Mouse (Mus musculus) layer of hippocampus, postnatal 10 days (tissue): ENCODE measurements around the gene Adgrv1. TPM values are rescaled to one million over a fixed set of nuclear protein-coding genes. Genes with fewer than 3 reads are reported as not detected.

Experiments used
- DNase-seq, 2 experiments: peaks; one replicate each; pipeline ENCODE4 v3.0.0; 2021; ENCODE audit warnings: low spot score in 2 of 2
- total RNA-seq, 2 experiments: library from RNA; stranded (reverse); gene quantifications; 2 replicates each; pipeline ENCODE4 v1.2.3; 2021

Adgrv1 gene
- total RNA-seq, 2 experiments from 2014 or later = 5.9 to 6.0 TPM

GRCm38 (mm10) chr13:81155322-81155721 lies 477.6 kb downstream of the Adgrv1 start:
- DNase-seq = peak; percentile 41 to 64

DNA sequence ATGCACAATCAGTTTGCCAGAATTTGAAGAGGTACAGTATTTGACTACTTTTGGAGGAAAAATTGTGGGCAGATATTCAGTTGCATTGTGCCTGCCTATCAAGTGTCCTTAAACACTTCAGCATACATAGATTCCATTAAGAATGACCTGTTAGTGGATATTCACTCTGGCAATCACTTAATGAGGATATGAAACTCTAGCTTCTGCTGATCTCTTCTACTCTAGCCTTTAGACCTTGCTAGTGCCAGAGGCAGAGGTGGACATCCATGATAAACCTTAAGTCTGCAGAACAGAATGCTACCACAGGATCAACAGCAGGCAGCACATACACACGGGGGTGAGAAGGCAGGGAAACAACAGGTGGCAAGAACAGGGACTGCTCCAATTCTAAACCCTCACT lies 488.5 kb downstream of the Adgrv1 start:
- no peak for DNase-seq

DNA sequence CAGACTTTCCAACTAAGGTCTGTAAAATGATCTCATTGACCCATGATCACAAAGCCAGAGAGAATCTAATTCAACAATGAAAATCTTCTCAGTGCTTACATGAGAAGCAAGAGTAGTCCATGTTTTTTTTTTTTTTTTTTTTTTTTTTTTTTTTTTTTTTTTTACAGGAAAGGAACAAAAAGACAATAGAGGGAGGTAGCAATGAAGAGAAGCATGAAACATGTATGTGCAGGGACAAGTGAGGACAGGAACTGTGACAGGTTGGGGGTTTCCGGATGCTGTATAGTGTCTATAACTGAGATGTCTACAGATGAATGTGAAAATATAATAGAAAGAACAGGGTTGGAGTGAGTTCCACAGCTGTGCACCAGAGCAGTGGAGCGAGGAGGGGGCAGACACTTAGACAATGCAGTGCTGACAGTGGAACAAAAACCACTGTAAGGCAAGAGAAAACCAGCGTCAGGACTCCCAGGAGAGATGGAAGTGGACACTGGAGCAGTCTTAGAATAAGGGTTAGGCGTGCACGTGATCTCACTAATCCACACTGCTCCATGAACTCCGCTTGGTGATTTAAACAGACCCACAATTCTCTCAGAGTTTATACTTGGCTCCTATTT lies 490.6 kb downstream of the Adgrv1 start:
- DNase-seq = no peak

- DNase-seq = peak; percentile 12 to 20
Observed at GRCm38 (mm10) chr13:81136652-81137422, 496.1 kb downstream of the Adgrv1 start.

GRCm38 (mm10) chr13:81135953-81136352 lies 497.0 kb downstream of the Adgrv1 start:
- peak in 1 of 2 experiments; percentile 19 for DNase-seq

DNA sequence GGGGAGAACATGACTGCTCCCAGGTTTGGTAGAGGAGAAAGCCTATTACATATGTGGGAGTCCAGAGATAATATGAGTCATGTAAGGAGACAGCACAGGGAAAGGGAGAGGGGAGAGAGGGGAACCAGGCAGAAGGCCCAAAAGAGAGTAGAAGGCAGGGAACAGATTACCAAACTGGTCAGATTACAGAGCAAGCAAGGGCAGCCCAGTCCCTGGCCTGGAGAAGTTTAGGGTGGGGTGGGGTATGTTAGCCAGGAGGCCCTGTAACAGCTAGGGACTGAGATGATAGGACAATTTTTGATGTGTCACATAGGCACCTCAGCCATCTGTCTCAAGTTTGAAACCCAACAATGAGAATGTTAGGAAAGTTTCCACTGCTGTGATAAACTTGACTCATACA lies 498.5 kb downstream of the Adgrv1 start:
- DNase-seq = no peak

- no peak for DNase-seq
Observed at GRCm38 (mm10) chr13:81133336-81133735, 499.6 kb downstream of the Adgrv1 start.

DNA sequence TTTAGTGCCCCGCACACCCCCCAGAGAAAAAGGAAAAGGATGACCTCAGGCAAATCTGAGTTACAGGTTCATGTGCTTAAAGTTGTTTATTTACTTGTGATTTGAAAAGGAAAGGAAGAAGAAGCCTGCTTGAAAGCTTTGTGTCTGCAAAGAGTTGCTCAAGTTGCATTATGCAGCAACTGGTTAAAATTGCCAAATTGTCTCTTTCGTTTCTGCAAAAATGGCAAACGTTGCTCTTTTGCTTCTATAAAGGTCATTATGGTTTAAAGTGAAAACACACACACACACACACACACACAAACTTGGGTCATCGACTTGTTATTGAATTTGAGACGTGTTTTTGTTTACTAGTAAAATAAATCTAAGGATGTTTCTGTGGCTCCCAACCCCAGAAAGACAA lies 500.3 kb downstream of the Adgrv1 start:
- DNase-seq = no peak

- DNase-seq = no peak
Observed at GRCm38 (mm10) chr13:81131860-81132259, 501.1 kb downstream of the Adgrv1 start.

DNA sequence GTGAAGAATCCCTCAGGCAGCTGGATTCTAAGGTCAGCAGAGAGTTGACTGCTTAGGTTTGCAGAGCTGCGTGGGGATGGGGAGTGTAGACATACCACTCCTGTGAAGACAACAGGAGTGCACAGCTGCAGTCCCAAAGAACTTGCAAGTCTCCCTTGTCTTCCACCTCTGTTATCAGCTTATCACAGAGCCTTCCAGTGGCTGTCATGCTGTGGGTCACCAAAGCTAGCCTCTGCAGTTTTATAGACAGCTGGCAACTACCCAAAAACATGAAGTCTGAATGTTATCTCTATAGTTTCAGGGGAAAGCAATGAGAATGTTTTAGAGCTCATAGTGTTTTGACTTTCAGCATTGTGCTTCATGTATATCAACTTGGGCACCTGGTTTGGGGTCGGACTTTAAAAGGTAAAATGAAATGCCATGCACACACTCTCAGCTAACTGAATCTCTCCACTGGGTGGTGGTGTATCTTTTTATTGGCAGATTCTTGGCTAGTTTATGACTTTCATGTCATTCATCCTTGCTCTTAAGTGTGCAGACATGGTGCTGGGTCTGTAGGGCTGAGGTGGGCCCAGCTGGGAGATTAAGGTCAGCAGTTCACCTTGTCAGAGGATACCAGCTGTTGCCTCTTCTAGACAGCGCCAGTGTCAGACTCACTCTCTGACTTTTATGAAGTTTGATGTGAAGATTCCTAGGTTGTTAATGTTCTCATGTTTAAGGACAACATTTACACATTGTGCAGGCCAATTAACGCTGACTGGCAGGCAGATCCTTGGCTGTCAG lies 502.0 kb downstream of the Adgrv1 start:
- no peak for DNase-seq

DNA sequence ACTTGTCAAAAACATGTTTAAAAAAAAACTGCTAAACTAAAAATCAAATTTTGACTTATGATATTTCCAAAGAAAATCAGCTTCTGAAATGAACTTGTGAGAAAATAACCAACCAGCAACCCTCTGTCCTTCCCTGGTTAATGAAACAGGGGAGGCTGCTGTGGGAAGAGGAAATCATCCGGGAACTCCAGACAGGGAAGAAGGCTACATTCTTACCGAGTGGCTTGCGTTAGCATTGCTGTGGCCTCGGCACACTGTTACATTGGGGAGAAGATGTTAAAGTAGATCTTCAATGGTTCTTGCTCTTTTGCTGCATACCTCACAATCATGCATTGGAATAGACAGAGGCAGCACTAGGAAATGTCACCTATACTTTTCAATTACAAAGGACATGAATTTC lies 507.1 kb downstream of the Adgrv1 start:
- DNase-seq = no peak

DNA sequence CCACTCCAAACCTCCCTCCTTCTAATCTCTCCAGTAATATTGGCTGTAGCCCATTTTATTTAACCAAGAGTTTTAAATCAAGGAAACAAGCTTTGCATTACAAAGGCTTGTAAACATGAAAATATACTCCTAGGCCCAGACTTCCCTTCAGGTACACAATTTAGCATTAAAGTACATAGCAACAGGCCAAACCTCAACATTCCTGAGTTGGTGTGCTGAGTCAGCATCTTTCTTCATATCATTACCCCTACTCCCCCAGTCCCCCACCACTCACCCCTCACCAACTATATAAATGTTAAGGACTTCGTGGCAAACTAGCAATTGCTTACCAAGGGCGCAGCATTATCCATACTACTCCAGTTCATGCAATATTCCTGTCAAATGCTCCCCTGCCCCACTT lies 510.7 kb downstream of the Adgrv1 start:
- DNase-seq = no peak

DNA sequence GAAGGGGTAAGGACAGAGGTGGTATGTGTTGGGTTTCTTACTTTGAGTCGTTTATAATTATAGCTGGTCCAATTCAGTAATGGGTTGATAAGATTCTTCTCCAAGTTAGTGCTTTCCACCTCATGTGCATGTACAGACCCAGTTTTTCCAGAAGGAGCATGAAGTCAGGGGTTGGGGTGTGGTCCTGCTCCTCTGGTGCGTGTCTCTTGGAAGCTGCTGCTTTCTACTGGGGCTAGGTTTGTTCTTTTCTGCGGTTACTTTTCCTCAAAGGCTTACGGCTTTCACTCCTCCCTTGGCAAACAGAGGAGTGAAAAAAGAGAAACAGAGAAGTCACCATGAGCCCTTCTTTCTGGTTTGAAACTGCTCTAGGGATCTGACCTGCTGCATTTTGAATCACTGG lies 522.5 kb downstream of the Adgrv1 start:
- DNase-seq = no peak

GRCm38 (mm10) chr13:81109676-81110075 lies 523.3 kb downstream of the Adgrv1 start:
- no peak for DNase-seq

- DNase-seq = no peak
Observed at GRCm38 (mm10) chr13:81108526-81109302, 524.2 kb downstream of the Adgrv1 start.

GRCm38 (mm10) chr13:81107436-81107835 lies 525.5 kb downstream of the Adgrv1 start:
- no peak for DNase-seq

- DNase-seq = no peak
Observed at GRCm38 (mm10) chr13:81103794-81104193, 529.2 kb downstream of the Adgrv1 start.

- DNase-seq = no peak
Observed at GRCm38 (mm10) chr13:81096424-81096823, 536.5 kb downstream of the Adgrv1 start.

DNA sequence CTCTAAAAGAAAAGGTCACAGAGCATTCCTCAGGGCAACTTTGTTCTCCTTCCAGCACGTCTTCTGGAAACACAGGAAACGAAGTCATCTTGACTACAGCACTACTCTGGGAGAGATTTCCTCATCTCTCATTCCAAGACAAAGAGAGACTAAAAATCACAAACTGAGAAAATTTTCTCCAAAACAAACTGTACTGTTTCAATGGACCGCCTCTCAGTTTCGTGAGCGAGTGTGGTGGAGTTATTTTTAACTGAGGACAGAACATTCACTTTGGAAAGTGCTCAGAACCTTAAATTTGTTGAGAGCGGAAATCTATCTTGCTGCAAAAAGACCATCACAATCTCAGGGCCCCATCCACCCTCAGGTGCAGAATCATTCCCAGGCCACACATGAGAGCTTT lies 538.4 kb downstream of the Adgrv1 start:
- DNase-seq = no peak

GRCm38 (mm10) chr13:81090051-81090836 lies 542.7 kb downstream of the Adgrv1 start:
- no peak for DNase-seq
